Comparison of ENCODE assay signal across 7 mouse cellular contexts in genomic region chr11:42182825-42183152, GRCm38 (mm10). TPM values are rescaled to one million over a fixed set of nuclear protein-coding genes. Genes with fewer than 3 reads are reported as not detected.
DNase-seq lines count a peak whose midpoint lies in the region; ATAC-seq and TF ChIP-seq lines count a peak whose summit lies in the region.

Gene Gabra1 (minus strand): TSS chr11:42182930.

- H3K9ac ChIP-seq in embryonic facial prominence, embryonic 14.5 days (ENCODE audit: low read depth, low read length) = peak within 1 kb of the TSS; percentile 72
- H3K9ac ChIP-seq in stomach, embryonic 16.5 days (ENCODE audit: low read length) = peak within 1 kb of the TSS; percentile 71

- ATAC-seq in embryonic facial prominence, embryonic 14.5 days (ENCODE audit: low read depth) = peak; percentile 55; the same call in 1 of the 2 replicates
- peak; percentile 26; the same call in 1 of the 2 replicates for ATAC-seq in megakaryocyte progenitor cell, adult 5-6 weeks (replicated peaks; ENCODE audit: poor library complexity)
- ATAC-seq in stomach, embryonic 16.5 days (ENCODE audit: insufficient read depth, low FRiP score) = no peak

- no peak within 1 kb of the TSS for H3K27ac ChIP-seq in embryonic facial prominence, embryonic 14.5 days (replicated peaks; ENCODE audit: low read depth, low read length)
- no peak within 1 kb of the TSS for H3K27ac ChIP-seq in stomach, embryonic 16.5 days (ENCODE audit: low read length)

- no peaks in the 10 kb centered on the region for H3K36me3 ChIP-seq in E14TG2a.4 (ENCODE audit: insufficient read depth, low read length)
- no peaks in the 10 kb centered on the region for H3K36me3 ChIP-seq in embryonic facial prominence, embryonic 14.5 days (ENCODE audit: control insufficient read depth, insufficient read depth, low read length)
- H3K36me3 ChIP-seq in stomach, embryonic 16.5 days (ENCODE audit: control insufficient read depth, insufficient read depth, low read length) = no peaks in the 10 kb centered on the region

- no peak for TF ChIP-seq CTCF in E14TG2a.4 (conservative IDR thresholded peaks at IDR 0.05; ENCODE audit: low read length)

- H3K4me1 ChIP-seq in E14TG2a.4 (replicated peaks; ENCODE audit: low read depth, low read length) = peaks cover 15% of the 10 kb centered on the region
- H3K4me1 ChIP-seq in embryonic facial prominence, embryonic 14.5 days (ENCODE audit: control insufficient read depth, insufficient read depth, low read length) = no peaks in the 10 kb centered on the region
- no peaks in the 10 kb centered on the region for H3K4me1 ChIP-seq in stomach, embryonic 16.5 days (ENCODE audit: control insufficient read depth, insufficient read depth, low read length)

- H3K4me3 ChIP-seq in E14TG2a.4 (replicated peaks; ENCODE audit: low read length) = peak within 1 kb of the TSS; percentile 72
- H3K4me3 ChIP-seq in embryonic facial prominence, embryonic 14.5 days (ENCODE audit: low read depth, low read length) = peak within 1 kb of the TSS; percentile 55
- peak within 1 kb of the TSS; percentile 62 for H3K4me3 ChIP-seq in stomach, embryonic 16.5 days (replicated peaks; ENCODE audit: low read length)

- DNase-seq in ES-CJ7 (ENCODE audit: low read depth, low spot score) = peak; percentile 35
- peak; percentile 48 for DNase-seq in embryonic facial prominence, embryonic 14.5 days (ENCODE audit: low spot score)
- peak; percentile 17 to 56 for DNase-seq in layer of hippocampus, adult 18-20 months (ENCODE audit: low spot score in 2 of 2)
- DNase-seq in spleen, adult 18-20 months = no peak

- peaks cover 40% of the 10 kb centered on the region for H3K27me3 ChIP-seq in E14TG2a.4 (ENCODE audit: insufficient read depth, low read length)
- peaks cover 20% of the 10 kb centered on the region for H3K27me3 ChIP-seq in embryonic facial prominence, embryonic 14.5 days (replicated peaks; ENCODE audit: control insufficient read depth, insufficient read depth, low read length)
- H3K27me3 ChIP-seq in stomach, embryonic 16.5 days (ENCODE audit: control insufficient read depth, insufficient read depth, low read length) = no peaks in the 10 kb centered on the region

- H3K4me2 ChIP-seq in embryonic facial prominence, embryonic 14.5 days (ENCODE audit: low read depth, low read length) = peak within 1 kb of the TSS; percentile 86
- H3K4me2 ChIP-seq in stomach, embryonic 16.5 days (ENCODE audit: low read depth, low read length) = peak within 1 kb of the TSS; percentile 84

- 3% methylated on average over 13 of the region's 13 CpGs for WGBS in embryonic facial prominence, embryonic 14.5 days
- under 1% methylated on average over 13 of the region's 13 CpGs for WGBS in stomach, embryonic 16.5 days

- no peaks in the 10 kb centered on the region for H3K9me3 ChIP-seq in E14TG2a.4 (ENCODE audit: low read length)
- no peaks in the 10 kb centered on the region for H3K9me3 ChIP-seq in embryonic facial prominence, embryonic 14.5 days (ENCODE audit: control insufficient read depth, low read length)
- H3K9me3 ChIP-seq in stomach, embryonic 16.5 days (replicated peaks; ENCODE audit: control insufficient read depth, low read length) = no peaks in the 10 kb centered on the region

RNA-seq across cellular contexts. Expression of gene Gabra1, which starts in this region (rescaled TPM):
- polyA plus RNA-seq in embryonic facial prominence, embryonic 14.5 days (2014; fragmentation: Nextera tagmentation; extraction: Ambion mirVana) = 4.2 and 7.5 TPM in 2 replicates
- 100 to 1,000 TPM; 443 to 448 TPM for total RNA-seq in layer of hippocampus, adult 18-20 months (2021)
- total RNA-seq in megakaryocyte progenitor cell, adult 5-6 weeks (2015) = not detected in 2 replicates
- not detected in 2 replicates for total RNA-seq in megakaryocyte progenitor cell, adult 5-6 weeks (2017)
- 3.4 and 3.6 TPM in 2 replicates for polyA plus RNA-seq in stomach, embryonic 16.5 days (2015; fragmentation: Nextera tagmentation; extraction: Ambion mirVana)

Comparison
In these comparisons a context has a peak if more than half of its experiments do, and no peak if none do; other contexts are left out.
1. RNA of gene Gabra1 (total RNA-seq): 443 to 448 TPM in layer of hippocampus, adult 18-20 months; not detected in megakaryocyte progenitor cell, adult 5-6 weeks; every median in the first group is over 100 times any median in the second.
2. Peak in ATAC-seq in megakaryocyte progenitor cell, adult 5-6 weeks; RNA of the gene not detected or under 1 TPM.
3. DNase-seq: peak in ES-CJ7 (single experiment), embryonic facial prominence, embryonic 14.5 days (single experiment) and layer of hippocampus, adult 18-20 months (2 of 2); none in spleen, adult 18-20 months (0 of 2).
4. Peak in every context shown above with its lines, with median percentiles within 50 percentile points of each other: H3K4me3 ChIP-seq.